Mouse (Mus musculus): ENCODE data around the gene Cd3e.

Cd3e gene

GRCm38 (mm10) chr9:45014879-45015278 lies 5.5 kb upstream of the Cd3e start:
- no peak for DNase-seq

- DNase-seq: no peak
Measured at GRCm38 (mm10) chr9:45011291-45011690, 1.9 kb upstream of the Cd3e start.

- no peak for DNase-seq
Measured at GRCm38 (mm10) chr9:45010461-45010860, 1.0 kb upstream of the Cd3e start.

- no peak for DNase-seq
Measured at GRCm38 (mm10) chr9:45008342-45008741, 1.1 kb downstream of the Cd3e start.

GRCm38 (mm10) chr9:45007404-45007803 lies 2.0 kb downstream of the Cd3e start:
- DNase-seq: no peak

- no peak for DNase-seq
Measured at GRCm38 (mm10) chr9:45000249-45000648, 9.2 kb downstream of the Cd3e start.

- DNase-seq: no peak
Measured at GRCm38 (mm10) chr9:44999776-45000175, 9.7 kb downstream of the Cd3e start.

- no peak for DNase-seq
Measured at GRCm38 (mm10) chr9:44999171-44999570, 10.3 kb downstream of the Cd3e start.

- no peak for DNase-seq
Measured at GRCm38 (mm10) chr9:44998138-44998537, 11.3 kb downstream of the Cd3e start.

GRCm38 (mm10) chr9:44996590-44996989 lies 12.8 kb downstream of the Cd3e start:
- DNase-seq: no peak

- DNase-seq: no peak
Measured at GRCm38 (mm10) chr9:44994962-44995361, 14.5 kb downstream of the Cd3e start.

- DNase-seq: no peak
Measured at GRCm38 (mm10) chr9:44993268-44993667, 16.2 kb downstream of the Cd3e start.

- DNase-seq: no peak
Measured at GRCm38 (mm10) chr9:44992271-44992670, 17.2 kb downstream of the Cd3e start.

GRCm38 (mm10) chr9:44991821-44992220 lies 17.6 kb downstream of the Cd3e start:
- no peak for DNase-seq

- no peak for DNase-seq
Measured at GRCm38 (mm10) chr9:44986976-44987375, 22.5 kb downstream of the Cd3e start.

- DNase-seq: peak; percentile 37
Measured at GRCm38 (mm10) chr9:44986242-44986781, 23.1 kb downstream of the Cd3e start.

- DNase-seq: no peak
Measured at GRCm38 (mm10) chr9:44985721-44986161, 23.7 kb downstream of the Cd3e start.

GRCm38 (mm10) chr9:44983001-44983400 lies 26.4 kb downstream of the Cd3e start:
- DNase-seq: no peak

GRCm38 (mm10) chr9:44982531-44982930 lies 26.9 kb downstream of the Cd3e start:
- DNase-seq: no peak

GRCm38 (mm10) chr9:44982081-44982480 lies 27.3 kb downstream of the Cd3e start:
- no peak for DNase-seq

- DNase-seq: no peak
Measured at GRCm38 (mm10) chr9:44981676-44982075, 27.8 kb downstream of the Cd3e start, which contains the start of gene Cd3d. Gene Cd3d, plus strand, starts transcription at chr9:44981786.

- DNase-seq: no peak
Measured at GRCm38 (mm10) chr9:44981104-44981503, 28.3 kb downstream of the Cd3e start.

GRCm38 (mm10) chr9:44980242-44980641 lies 29.2 kb downstream of the Cd3e start, which contains the start of gene Cd3g:
Gene Cd3g, minus strand, starts transcription at chr9:44980431.
- DNase-seq: no peak

- DNase-seq: no peak
Measured at GRCm38 (mm10) chr9:44979806-44980205, 29.6 kb downstream of the Cd3e start.

GRCm38 (mm10) chr9:44977813-44978212 lies 31.6 kb downstream of the Cd3e start:
- no peak for DNase-seq

All from lung, postnatal 10 days (tissue).